ENCODE assay signal across 8 mouse cellular contexts in genomic region chr8:126547841-126548240, GRCm38 (mm10). TPM values are rescaled to one million over a fixed set of nuclear protein-coding genes. Genes with fewer than 3 reads are reported as not detected.
DNase-seq lines count a peak whose midpoint lies in the region; ATAC-seq lines count a peak whose summit lies in the region.
"Had no signal": no experiment of that assay in that cellular context is flagged by ENCODE, and none has a peak within 500 bp of the region (broad histone marks: within the 10 kb centered on the region; RNA-seq: fewer than 3 reads in every experiment).

No protein-coding gene starts in this region.

- H3K27ac ChIP-seq in midbrain, embryonic 14.5 days (replicated peaks; ENCODE audit: low read depth, low read length), result no peak overlapping the region
- H3K27ac ChIP-seq: stomach, embryonic 15.5 days had no signal

- no peak overlapping the region for H3K9ac ChIP-seq in midbrain, embryonic 14.5 days (replicated peaks; ENCODE audit: low read length)
- H3K9ac ChIP-seq: stomach, embryonic 15.5 days had no signal

- H3K27me3 ChIP-seq in midbrain, embryonic 14.5 days (ENCODE audit: control insufficient read depth, insufficient read depth, low read length), result no peaks in the 10 kb centered on the region
- H3K27me3 ChIP-seq: stomach, embryonic 15.5 days had no signal

- no peaks in the 10 kb centered on the region for H3K36me3 ChIP-seq in midbrain, embryonic 14.5 days (ENCODE audit: control insufficient read depth, insufficient read depth, low read length)
- H3K36me3 ChIP-seq: stomach, embryonic 15.5 days had no signal

- peak; percentile 74 for DNase-seq in testis, postnatal 10 days (ENCODE audit: low spot score)
- no peak for DNase-seq in testis, postnatal 14 days (ENCODE audit: low spot score)
- DNase-seq in kidney, postnatal 25 days, result peak; percentile 40 to 63
- peak; percentile 26 to 56 for DNase-seq in urinary bladder, postnatal 36 days (ENCODE audit: low spot score in 2 of 2)
- DNase-seq in cerebellum, adult 9-11 months, result no peak
- DNase-seq in midbrain, embryonic 14.5 days, result no peak

- no peaks in the 10 kb centered on the region for H3K4me1 ChIP-seq in midbrain, embryonic 14.5 days (ENCODE audit: control insufficient read depth, insufficient read depth, low read length)
- H3K4me1 ChIP-seq: stomach, embryonic 15.5 days had no signal

- peak; percentile 64 for ATAC-seq in granulocyte monocyte progenitor cell, adult 5-6 weeks (replicated peaks; ENCODE audit: poor library complexity, severe bottlenecking)
- no peak for ATAC-seq in midbrain, embryonic 14.5 days (ENCODE audit: low FRiP score, low TSS enrichment)

- H3K4me3 ChIP-seq in midbrain, embryonic 14.5 days (replicated peaks; ENCODE audit: low read depth, low read length), result no peak overlapping the region
- H3K4me3 ChIP-seq: stomach, embryonic 15.5 days had no signal

- no peaks in the 10 kb centered on the region for H3K9me3 ChIP-seq in midbrain, embryonic 14.5 days (ENCODE audit: control insufficient read depth, low read length)
- H3K9me3 ChIP-seq: stomach, embryonic 15.5 days had no signal

- WGBS in midbrain, embryonic 14.5 days, result 72% methylated on average over 3 of the region's 3 CpGs

- no peak overlapping the region for H3K4me2 ChIP-seq in midbrain, embryonic 14.5 days (ENCODE audit: low read length)
- H3K4me2 ChIP-seq: stomach, embryonic 15.5 days had no signal

RNA-seq across cellular contexts. Expression of gene Irf2bp2, which starts 45.9 kb away (rescaled TPM):
- total RNA-seq in granulocyte monocyte progenitor cell, adult 5-6 weeks (2014; fragmentation: Nextera tagmentation), result 112 and 113 TPM in 2 replicates
- 97.9 and 112 TPM in 2 replicates for total RNA-seq in granulocyte monocyte progenitor cell, adult 5-6 weeks (2017)
- 7.8 and 9.8 TPM in 2 replicates for polyA plus RNA-seq in midbrain, embryonic 14.5 days (2014; fragmentation: Nextera tagmentation; extraction: Ambion mirVana)

Comparison
In these comparisons a context has a peak if more than half of its experiments do, and no peak if none do; other contexts are left out.
1. DNase-seq: peak in testis, postnatal 10 days (single experiment), kidney, postnatal 25 days (2 of 2) and urinary bladder, postnatal 36 days (2 of 2); none in testis, postnatal 14 days (single experiment), cerebellum, adult 9-11 months (single experiment) and midbrain, embryonic 14.5 days (single experiment).